Mouse (Mus musculus) forebrain, embryonic 10.5 days (tissue): Measurements from ENCODE around the gene Pkd1. TPM values are rescaled to one million over a fixed set of nuclear protein-coding genes. Genes with fewer than 3 reads are reported as not detected.

Source experiments
- DNase-seq: peaks from one replicate; pipeline ENCODE4 v3.0.0-alpha.2; 2017; ENCODE audit warnings: low spot score; ENCODE audit errors: extremely low spot score
- H3K27ac ChIP-seq: fragments of 300-500 bp; sonication (generic); 2 replicates; pipeline ENCODE4 v1.5.1; 2016; ENCODE audit warnings: mild to moderate bottlenecking
- H3K27me3 ChIP-seq: fragments of 300-500 bp; sonication (generic); 2 replicates; pipeline ENCODE4 v1.6.1; 2016; ENCODE audit warnings: mild to moderate bottlenecking; ENCODE audit not compliant: poor library complexity, severe bottlenecking
- H3K36me3 ChIP-seq: fragments of 300-500 bp; sonication (generic); replicated peaks from 2 replicates; pipeline ENCODE4 v1.6.1; 2016; ENCODE audit warnings: mild to moderate bottlenecking, moderate library complexity
- H3K4me1 ChIP-seq: fragments of 300-500 bp; sonication (generic); 2 replicates; pipeline ENCODE4 v1.6.1; 2016
- H3K4me3 ChIP-seq: fragments of 300-500 bp; sonication (generic); 2 replicates; pipeline ENCODE4 v1.5.1; 2016; ENCODE audit warnings: mild to moderate bottlenecking, moderate library complexity
- H3K9me3 ChIP-seq: fragments of 300-500 bp; sonication (generic); 2 replicates; pipeline ENCODE4 v1.6.1; 2016; ENCODE audit warnings: mild to moderate bottlenecking, moderate library complexity
- WGBS: fragments of 180-500 bp; shearing (Covaris S2); methylation state at CpG from one replicate; pipeline ENCODE4 v1.1.7; 2016; 5-methylcytosine and 5-hydroxymethylcytosine counted together
- polyA plus RNA-seq: library from polyadenylated mRNA; unstranded; fragments of >200 nt; fragmentation: Nextera tagmentation; extraction: Ambion mirVana; gene quantifications from 2 replicates; pipeline ENCODE4 v1.2.1, GENCODE M21; 2016

The Pkd1 gene
- polyA plus RNA-seq, 1 experiment from 2014 or later, result 12.9 TPM

GRCm38 (mm10) chr17:24603961-24604360, 54.3 kb downstream of the Pkd1 start:
- H3K36me3 ChIP-seq, result peaks cover 99% of the 10 kb centered on the region
- 91% methylated on average over 8 of the region's 8 CpGs for WGBS
- no peaks in the 10 kb centered on the region for H3K9me3 ChIP-seq
- no peak overlapping the region for H3K27ac ChIP-seq
- no peaks in the 10 kb centered on the region for H3K4me1 ChIP-seq
- DNase-seq, result no peak
- H3K27me3 ChIP-seq, result no peaks in the 10 kb centered on the region
- no peak overlapping the region for H3K4me3 ChIP-seq

- Histone ChIP-seq H3K36me3 (peaks cover 97% of the 10 kb centered on the region), H3K4me3 (no peak overlapping the region), H3K9me3 (no peaks in the 10 kb centered on the region), H3K4me1 (no peaks in the 10 kb centered on the region), H3K27ac (no peak overlapping the region), H3K27me3 (no peaks in the 10 kb centered on the region)
- WGBS, result 96% methylated on average over 3 of the region's 3 CpGs
- no peak for DNase-seq
Observed at GRCm38 (mm10) chr17:24604557-24604956, 54.9 kb downstream of the Pkd1 start.

GRCm38 (mm10) chr17:24608370-24608769, 58.7 kb downstream of the Pkd1 start:
- DNase-seq, result no peak
- H3K27me3 ChIP-seq, result no peaks in the 10 kb centered on the region
- no peak overlapping the region for H3K4me3 ChIP-seq
- H3K27ac ChIP-seq, result no peak overlapping the region
- H3K9me3 ChIP-seq, result no peaks in the 10 kb centered on the region
- peaks cover 80% of the 10 kb centered on the region for H3K36me3 ChIP-seq
- H3K4me1 ChIP-seq, result no peaks in the 10 kb centered on the region
- 95% methylated on average over 4 of the region's 4 CpGs for WGBS

GRCm38 (mm10) chr17:24608874-24609273, 59.2 kb downstream of the Pkd1 start:
- H3K4me1 ChIP-seq, result no peaks in the 10 kb centered on the region
- H3K9me3 ChIP-seq, result no peaks in the 10 kb centered on the region
- no peak overlapping the region for H3K27ac ChIP-seq
- 96% methylated on average over 8 of the region's 8 CpGs for WGBS
- peaks cover 80% of the 10 kb centered on the region for H3K36me3 ChIP-seq
- H3K27me3 ChIP-seq, result no peaks in the 10 kb centered on the region
- no peak overlapping the region for H3K4me3 ChIP-seq
- DNase-seq, result no peak

- Histone ChIP-seq H3K27me3 (no peaks in the 10 kb centered on the region), H3K36me3 (peaks cover 80% of the 10 kb centered on the region), H3K4me1 (no peaks in the 10 kb centered on the region), H3K9me3 (no peaks in the 10 kb centered on the region), H3K27ac (no peak overlapping the region), H3K4me3 (no peak overlapping the region)
- no peak for DNase-seq
- 88% methylated on average over 2 of the region's 2 CpGs for WGBS
Observed at GRCm38 (mm10) chr17:24610711-24611110, 61.1 kb downstream of the Pkd1 start.

GRCm38 (mm10) chr17:24617561-24618194, 68.0 kb downstream of the Pkd1 start:
- H3K27me3 ChIP-seq, result no peaks in the 10 kb centered on the region
- peaks cover 94% of the 10 kb centered on the region for H3K36me3 ChIP-seq
- DNase-seq, result no peak
- H3K9me3 ChIP-seq, result no peaks in the 10 kb centered on the region
- H3K4me3 ChIP-seq, result no peak overlapping the region
- no peak overlapping the region for H3K27ac ChIP-seq
- no peaks in the 10 kb centered on the region for H3K4me1 ChIP-seq
- 90% methylated on average over 14 of the region's 14 CpGs for WGBS

GRCm38 (mm10) chr17:24625472-24625871, 75.8 kb downstream of the Pkd1 start:
- Histone ChIP-seq H3K4me1 (no peaks in the 10 kb centered on the region), H3K36me3 (peaks cover 100% of the 10 kb centered on the region), H3K9me3 (no peaks in the 10 kb centered on the region), H3K27me3 (no peaks in the 10 kb centered on the region), H3K4me3 (no peak overlapping the region), H3K27ac (no peak overlapping the region)
- 93% methylated on average over 8 of the region's 8 CpGs for WGBS
- no peak for DNase-seq

GRCm38 (mm10) chr17:24628646-24629045, 79.0 kb downstream of the Pkd1 start:
- no peak overlapping the region for H3K27ac ChIP-seq
- H3K4me1 ChIP-seq, result peaks cover 19% of the 10 kb centered on the region
- peak; percentile 78 for DNase-seq
- 52% methylated on average over 5 of the region's 5 CpGs for WGBS
- no peaks in the 10 kb centered on the region for H3K9me3 ChIP-seq
- no peaks in the 10 kb centered on the region for H3K27me3 ChIP-seq
- peak overlapping the region; percentile 9; the same call in 1 of the 2 replicates for H3K4me3 ChIP-seq
- peaks cover 74% of the 10 kb centered on the region for H3K36me3 ChIP-seq

- Histone ChIP-seq H3K9me3 (no peaks in the 10 kb centered on the region), H3K4me3 (no peak overlapping the region), H3K36me3 (peaks cover 65% of the 10 kb centered on the region), H3K4me1 (peaks cover 19% of the 10 kb centered on the region), H3K27me3 (no peaks in the 10 kb centered on the region), H3K27ac (no peak overlapping the region)
- no peak for DNase-seq
- 89% methylated on average over 14 of the region's 14 CpGs for WGBS
Observed at GRCm38 (mm10) chr17:24630072-24630471, 80.4 kb downstream of the Pkd1 start.

- Histone ChIP-seq H3K27me3 (no peaks in the 10 kb centered on the region), H3K4me3 (peak within 1 kb of the TSS; percentile 69), H3K9me3 (no peaks in the 10 kb centered on the region), H3K4me1 (peaks cover 28% of the 10 kb centered on the region), H3K36me3 (peaks cover 51% of the 10 kb centered on the region), H3K27ac (peak within 1 kb of the TSS; percentile 87)
- 2% methylated on average over 51 of the region's 51 CpGs for WGBS
- peak; percentile 91 for DNase-seq
Observed at GRCm38 (mm10) chr17:24632167-24632812, 82.7 kb downstream of the Pkd1 start, which contains the start of the genes Tsc2 and Nthl1. Gene Tsc2, minus strand, starts transcription at chr17:24632630. Gene Nthl1, plus strand, starts transcription at chr17:24632680.

GRCm38 (mm10) chr17:24632813-24633449, 83.3 kb downstream of the Pkd1 start:
- Histone ChIP-seq H3K4me3 (peak overlapping the region; percentile 69), H3K4me1 (peaks cover 30% of the 10 kb centered on the region), H3K27me3 (no peaks in the 10 kb centered on the region), H3K9me3 (no peaks in the 10 kb centered on the region), H3K27ac (peak overlapping the region; percentile 87), H3K36me3 (peaks cover 44% of the 10 kb centered on the region)
- WGBS, result 13% methylated on average over 22 of the region's 22 CpGs
- no peak for DNase-seq

GRCm38 (mm10) chr17:24633831-24634230, 84.2 kb downstream of the Pkd1 start:
- peaks cover 37% of the 10 kb centered on the region for H3K4me1 ChIP-seq
- peak overlapping the region; percentile 69; the same call in 1 of the 2 replicates for H3K4me3 ChIP-seq
- no peaks in the 10 kb centered on the region for H3K9me3 ChIP-seq
- no peaks in the 10 kb centered on the region for H3K27me3 ChIP-seq
- 96% methylated on average over 11 of the region's 11 CpGs for WGBS
- no peak overlapping the region for H3K27ac ChIP-seq
- peaks cover 43% of the 10 kb centered on the region for H3K36me3 ChIP-seq
- DNase-seq, result no peak

- peaks cover 49% of the 10 kb centered on the region for H3K4me1 ChIP-seq
Observed at GRCm38 (mm10) chr17:24635024-24635423, 85.4 kb downstream of the Pkd1 start.

More at GRCm38 (mm10) chr17:24635024-24635423, 85.4 kb downstream of the Pkd1 start:
- no peak for DNase-seq
- H3K36me3 ChIP-seq, result peaks cover 41% of the 10 kb centered on the region
- H3K27me3 ChIP-seq, result no peaks in the 10 kb centered on the region
- H3K4me3 ChIP-seq, result no peak overlapping the region
- WGBS, result 87% methylated on average over 4 of the region's 4 CpGs
- H3K27ac ChIP-seq, result no peak overlapping the region
- H3K9me3 ChIP-seq, result no peaks in the 10 kb centered on the region
